Mouse (Mus musculus): Measurements from ENCODE around the gene Ptprcap.

The Ptprcap gene

GRCm38 (mm10) chr19:4196048-4196447 is 42.6 kb downstream of the Ptprcap start:
- DNase-seq = no peak

DNA sequence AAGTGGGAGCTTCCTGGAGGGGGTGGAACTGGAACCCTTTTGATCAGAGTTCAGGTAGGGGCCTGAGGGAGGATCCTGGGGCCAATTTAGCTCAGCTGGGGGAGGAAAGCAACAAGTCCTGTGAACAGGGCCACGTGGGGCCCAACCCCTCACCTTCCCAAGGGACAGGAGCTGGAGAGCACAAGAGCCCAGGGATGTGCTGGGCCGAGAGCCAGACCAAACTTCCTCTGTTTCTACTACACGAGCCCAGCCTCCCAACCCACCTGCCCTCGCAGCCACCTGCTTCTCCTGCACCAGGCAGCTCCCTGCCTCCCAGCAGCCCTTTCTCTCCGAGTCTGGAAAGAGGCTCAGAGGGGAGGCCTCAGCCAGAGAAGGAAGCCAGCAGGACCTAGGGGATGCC is 43.1 kb downstream of the Ptprcap start:
- peak; percentile 34 to 53 for DNase-seq

DNA sequence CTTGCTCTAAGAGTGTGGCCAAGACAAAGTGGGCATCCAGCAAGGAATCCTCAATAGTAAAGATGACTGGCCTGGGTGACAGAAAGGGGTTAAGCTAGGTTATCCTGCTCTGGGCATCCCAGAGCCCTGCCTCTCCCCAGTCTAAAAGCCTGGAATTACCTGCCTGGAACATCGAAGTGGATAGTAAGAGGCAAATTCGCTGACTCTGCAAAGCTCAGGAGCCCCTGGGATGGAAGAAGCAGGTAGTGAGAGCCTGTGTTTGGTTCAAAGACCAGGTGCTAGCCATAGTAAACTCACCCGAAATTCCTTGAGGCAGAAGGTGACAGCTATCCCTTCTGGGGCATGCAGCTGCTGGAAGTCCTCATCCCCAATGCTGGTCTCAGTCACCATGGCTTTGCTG is 43.8 kb downstream of the Ptprcap start:
- DNase-seq = no peak

DNA sequence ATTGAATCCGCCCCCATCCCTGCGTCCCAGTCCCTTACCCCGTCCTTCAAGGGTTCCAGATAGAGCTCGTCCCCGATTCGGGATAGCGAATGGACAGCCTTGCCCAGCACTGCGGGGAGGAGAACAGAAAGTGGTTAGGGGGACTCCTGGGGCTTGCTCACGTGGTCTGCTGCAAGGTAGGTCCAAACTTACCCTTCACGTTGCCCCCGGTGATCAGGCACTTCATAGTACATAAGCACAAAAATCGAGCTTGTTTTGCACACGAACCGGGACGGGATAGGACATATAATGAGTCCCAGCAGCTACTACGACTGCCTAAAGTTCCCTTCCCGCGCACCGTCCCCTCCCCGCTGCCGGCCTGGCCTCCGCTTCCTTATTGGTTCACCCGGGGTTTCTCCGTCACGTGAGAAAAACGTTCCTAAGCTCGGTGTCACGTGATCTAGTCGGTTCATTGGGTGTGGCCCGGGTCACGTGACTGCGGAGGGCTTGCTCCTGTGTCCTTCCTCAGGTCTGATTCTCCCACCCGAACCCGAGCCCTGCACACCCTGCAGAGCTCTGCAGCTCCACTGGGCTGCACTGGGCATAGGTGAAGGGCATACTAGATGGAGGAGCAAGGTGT is 48.0 kb downstream of the Ptprcap start, which contains the start of gene Rad9a:
Gene Rad9a, minus strand, starts transcription at position 372 of the 619 bp plus-strand sequence.
- DNase-seq = peak; percentile 94 to 98

DNA sequence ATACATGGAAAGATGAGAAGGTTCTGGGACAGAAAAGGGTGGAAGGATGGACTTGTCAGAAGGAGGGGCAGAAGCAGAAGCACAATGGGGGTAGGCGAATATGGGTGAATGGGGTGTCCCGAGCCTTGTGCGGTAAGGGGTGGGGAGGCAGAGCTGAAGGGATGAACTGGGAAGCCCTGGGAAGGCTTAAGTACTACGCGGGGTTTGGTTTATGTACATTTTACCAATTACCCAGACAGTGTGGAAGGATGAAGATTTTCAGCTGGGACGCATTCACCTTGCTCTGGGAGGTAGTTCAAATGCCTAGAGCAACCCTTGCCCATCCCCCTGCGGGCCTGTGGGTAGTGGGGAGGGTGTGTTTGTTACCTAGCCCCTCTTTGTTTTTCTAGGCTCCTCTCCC is 48.7 kb downstream of the Ptprcap start:
- DNase-seq = peak in 1 of 2 experiments; percentile 43

GRCm38 (mm10) chr19:4203148-4203547 is 49.7 kb downstream of the Ptprcap start:
- no peak for DNase-seq

- DNase-seq = no peak
Observed at GRCm38 (mm10) chr19:4203604-4204326, 50.4 kb downstream of the Ptprcap start.

- DNase-seq = no peak
Observed at GRCm38 (mm10) chr19:4204889-4205288, 51.5 kb downstream of the Ptprcap start.
